In the genomic region with DNA sequence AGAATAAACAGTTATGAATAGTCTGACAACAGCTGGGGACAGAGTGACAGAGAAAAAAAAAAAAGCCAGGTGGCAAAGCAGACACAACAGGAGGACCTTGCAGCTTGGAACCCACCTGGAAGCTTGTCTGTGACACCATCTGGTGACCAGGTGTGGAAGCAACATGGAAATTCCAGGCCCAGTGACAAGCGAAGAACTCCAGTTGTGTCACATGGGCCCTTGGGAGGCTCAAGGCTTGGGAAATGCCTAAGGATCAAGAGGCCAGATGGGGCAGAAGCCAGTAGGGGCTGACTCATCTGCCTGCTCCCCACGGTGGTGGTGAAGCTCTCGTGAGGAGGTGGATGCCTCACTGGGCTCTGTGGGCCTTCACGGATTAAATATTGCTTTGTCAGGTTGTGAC, we compare ENCODE assay signal across 11 mouse cellular contexts. TPM values are rescaled to one million over a fixed set of nuclear protein-coding genes. Genes with fewer than 3 reads are reported as not detected.
DNase-seq lines count a peak whose midpoint lies in the region; ATAC-seq lines count a peak whose summit lies in the region.
"Had no signal": no experiment of that assay in that cellular context is flagged by ENCODE, and none has a peak within 500 bp of the region (broad histone marks: within the 10 kb centered on the region; RNA-seq: fewer than 3 reads in every experiment).

No protein-coding gene starts in this region.

- H3K4me2 ChIP-seq in intestine, embryonic 16.5 days (ENCODE audit: low read depth, low read length): no peak overlapping the region
- H3K4me2 ChIP-seq: liver, embryonic 12.5 days had no signal

- intact Hi-C loops in heart, postnatal 10 days (cut with DNase I): no loop called here

- peak overlapping the region; percentile 42; the same call in 1 of the 2 replicates for H3K27ac ChIP-seq in heart, embryonic 10.5 days
- peak overlapping the region; percentile 88 for H3K27ac ChIP-seq in intestine, embryonic 16.5 days (ENCODE audit: low read length)

- no peak for DNase-seq in heart, embryonic 10.5 days (ENCODE audit: low spot score)
- DNase-seq in heart, postnatal 10 days: no peak
- DNase-seq in right cerebral cortex, adult 18-20 months: peak; percentile 19
- DNase-seq in right cerebral cortex, postnatal 10 days (ENCODE audit: low spot score in 2 of 2): no peak
- no peak for DNase-seq in spleen, adult 12 weeks (ENCODE audit: low spot score)
- no peak for DNase-seq in thymus, postnatal 14 days
- DNase-seq: cerebellum, adult 18-20 months had no signal

- no peaks in the 10 kb centered on the region for H3K27me3 ChIP-seq in heart, embryonic 10.5 days (ENCODE audit: insufficient read depth, poor library complexity, severe bottlenecking)
- no peaks in the 10 kb centered on the region for H3K27me3 ChIP-seq in intestine, embryonic 16.5 days (replicated peaks; ENCODE audit: control insufficient read depth, insufficient read depth, low read length)
- H3K27me3 ChIP-seq: hindbrain, embryonic 15.5 days had no signal

- H3K4me1 ChIP-seq in heart, embryonic 10.5 days: peaks cover 68% of the 10 kb centered on the region
- peaks cover 35% of the 10 kb centered on the region for H3K4me1 ChIP-seq in intestine, embryonic 16.5 days (ENCODE audit: control insufficient read depth, insufficient read depth, low read length)

- WGBS in heart, embryonic 10.5 days: 46% methylated on average over 4 of the region's 4 CpGs
- 36% methylated on average over 4 of the region's 4 CpGs for WGBS in intestine, embryonic 16.5 days

- no peaks in the 10 kb centered on the region for H3K36me3 ChIP-seq in heart, embryonic 10.5 days
- H3K36me3 ChIP-seq in intestine, embryonic 16.5 days (ENCODE audit: control insufficient read depth, insufficient read depth, low read length): no peaks in the 10 kb centered on the region
- H3K36me3 ChIP-seq: hindbrain, embryonic 15.5 days; liver, embryonic 12.5 days had no signal

- no peak overlapping the region for H3K4me3 ChIP-seq in heart, embryonic 10.5 days
- H3K4me3 ChIP-seq in intestine, embryonic 16.5 days (ENCODE audit: low read length): no peak overlapping the region
- H3K4me3 ChIP-seq: hindbrain, embryonic 15.5 days; liver, embryonic 12.5 days had no signal

- peak overlapping the region; percentile 35; the same call in 1 of the 2 replicates for H3K9ac ChIP-seq in intestine, embryonic 16.5 days (ENCODE audit: low read depth, low read length)
- H3K9ac ChIP-seq: hindbrain, embryonic 15.5 days; liver, embryonic 12.5 days had no signal

- no peaks in the 10 kb centered on the region for H3K9me3 ChIP-seq in heart, embryonic 10.5 days
- H3K9me3 ChIP-seq in intestine, embryonic 16.5 days (ENCODE audit: control insufficient read depth, low read length): no peaks in the 10 kb centered on the region
- H3K9me3 ChIP-seq: hindbrain, embryonic 15.5 days; liver, embryonic 12.5 days had no signal

- ATAC-seq in intestine, embryonic 16.5 days: no peak
- no peak for ATAC-seq in erythroblast, adult 5-6 weeks (replicated peaks; ENCODE audit: low FRiP score, poor library complexity, severe bottlenecking)
- ATAC-seq: liver, embryonic 12.5 days had no signal

RNA-seq across cellular contexts. Expression of gene Plpp1, which starts 45.7 kb away (rescaled TPM):
- polyA plus RNA-seq in heart, embryonic 10.5 days (2016; fragmentation: Nextera tagmentation; extraction: Ambion mirVana): 39.6 and 41.3 TPM in 2 replicates
- 10 to 100 TPM; 89.0 to 90.0 TPM for total RNA-seq in heart, postnatal 10 days (2021)
- 94.5 and 97.3 TPM in 2 replicates for polyA plus RNA-seq in intestine, embryonic 16.5 days (2015; fragmentation: Nextera tagmentation; extraction: Ambion mirVana)
- 89.2 and 96.3 TPM in 2 replicates for total RNA-seq in erythroblast, adult 5-6 weeks (2015; ENCODE audit: low replicate concordance)
- 68.1 and 85.5 TPM in 2 replicates for total RNA-seq in erythroblast, adult 5-6 weeks (2017; ENCODE audit: low replicate concordance)
